Mouse (Mus musculus) gonadal fat pad, adult 2 months (tissue): ENCODE measurements around the gene Phf2. TPM values are rescaled to one million over a fixed set of nuclear protein-coding genes. Genes with fewer than 3 reads are reported as not detected.

Source experiments
- DNase-seq: peaks from one replicate; pipeline ENCODE4 v3.0.0-alpha.2; 2012; ENCODE audit warnings: low read depth
- polyA plus RNA-seq: library from polyadenylated mRNA; depleted of rRNA; stranded (reverse); fragments of >200 nt; gene quantifications from 2 replicates; pipeline ENCODE4 v1.2.3, GENCODE M21; 2012

Phf2 gene
- polyA plus RNA-seq, 1 experiment: 12.2 TPM

DNA sequence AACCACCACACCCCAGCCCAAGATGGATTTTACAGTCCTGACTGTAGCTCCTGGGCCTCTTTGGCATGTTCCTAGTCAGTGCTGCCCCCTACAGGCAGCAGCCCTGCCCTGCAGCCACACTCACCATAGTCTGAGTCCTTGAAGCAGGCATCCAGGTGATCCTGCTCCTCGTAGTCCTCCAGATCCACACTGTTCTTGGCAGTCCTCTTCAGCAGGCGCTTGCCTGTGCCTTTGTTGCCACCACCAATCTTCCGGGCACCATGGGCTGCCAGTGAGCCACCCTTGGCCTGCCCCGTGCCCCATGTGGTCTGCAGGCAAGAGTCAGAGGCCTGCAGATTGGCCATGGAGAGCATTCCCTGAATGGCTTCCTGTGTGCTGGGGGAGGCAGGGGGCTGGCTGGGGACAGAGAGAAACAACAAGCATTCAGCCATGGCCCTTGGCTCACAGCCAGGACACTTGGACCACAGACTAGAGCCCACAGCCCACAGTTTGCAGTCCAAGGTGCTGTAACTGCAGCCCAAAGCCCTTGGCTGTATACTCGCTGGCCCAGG is 63.4 kb downstream of the Phf2 start:
- DNase-seq: no peak

GRCm38 (mm10) chr13:48802181-48802580 is 68.7 kb downstream of the Phf2 start:
- no peak for DNase-seq

GRCm38 (mm10) chr13:48800850-48801546 is 69.9 kb downstream of the Phf2 start:
- DNase-seq: no peak

DNA sequence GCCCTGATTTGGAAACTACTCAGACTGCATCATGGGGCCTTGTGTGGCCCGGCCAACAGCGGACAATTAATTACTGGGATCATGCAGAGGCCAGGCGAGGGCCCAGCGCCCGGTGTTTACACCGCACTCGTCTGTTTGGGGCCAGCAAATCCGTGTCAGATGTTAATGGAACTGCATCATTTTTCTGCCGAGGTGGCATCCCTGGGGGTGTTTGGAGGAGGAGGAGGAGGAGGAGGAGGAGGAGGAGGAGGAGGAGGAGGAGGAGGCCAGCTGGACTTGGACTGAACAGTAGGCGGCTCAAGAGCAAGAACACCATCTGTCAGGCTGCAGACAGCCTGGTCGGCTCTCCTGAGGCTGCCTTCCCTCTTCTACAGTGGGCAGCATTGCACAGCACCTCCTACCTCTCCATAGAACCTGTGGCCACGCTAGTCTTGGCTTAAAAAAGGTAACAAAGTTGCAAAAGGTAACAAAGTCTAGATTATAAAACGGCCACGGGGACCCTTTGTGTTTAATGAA is 72.6 kb downstream of the Phf2 start:
- DNase-seq: no peak

GRCm38 (mm10) chr13:48796906-48797305 is 74.0 kb downstream of the Phf2 start:
- no peak for DNase-seq

DNA sequence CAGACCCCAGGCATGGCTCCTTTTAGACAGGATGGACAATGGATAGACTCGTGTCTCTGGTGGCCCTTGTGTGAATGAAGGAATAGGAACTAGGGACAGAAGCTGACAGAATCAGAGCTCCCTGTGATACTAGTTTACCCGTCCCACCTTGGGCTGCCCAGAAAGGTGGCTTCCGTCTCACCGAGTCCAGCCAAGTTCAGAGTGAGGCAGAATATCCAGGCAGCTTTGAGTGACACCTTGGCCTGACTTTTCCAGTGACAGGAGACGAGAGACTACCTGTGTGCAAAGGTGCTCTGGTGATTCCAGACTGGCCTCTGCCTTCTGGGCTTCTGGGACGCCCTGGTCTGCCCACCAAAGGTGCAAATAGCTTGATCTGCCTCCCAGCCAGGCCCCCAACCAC is 75.2 kb downstream of the Phf2 start:
- DNase-seq: no peak

- no peak for DNase-seq
These were observed 86.2 kb downstream of the Phf2 start for GRCm38 (mm10) chr13:48784594-48785298.

DNA sequence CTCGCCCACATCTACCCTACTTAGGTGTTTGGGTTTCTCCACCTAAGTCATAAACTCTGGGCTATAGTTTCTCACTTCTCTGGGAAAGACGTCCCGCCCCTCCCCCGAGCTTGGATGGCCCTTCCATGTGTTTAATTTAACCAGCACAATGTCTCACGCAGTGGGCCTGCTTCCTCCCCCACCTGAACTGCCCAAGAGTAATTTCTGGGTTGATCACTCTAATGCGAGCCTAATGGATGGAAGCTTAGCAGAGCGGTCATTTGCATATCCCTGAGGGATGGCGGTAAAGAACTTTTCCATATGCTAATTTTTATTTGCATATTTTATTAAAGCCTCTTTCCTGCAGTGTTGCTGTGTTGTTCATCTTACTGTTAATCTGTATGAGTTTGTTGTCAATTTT is 86.8 kb downstream of the Phf2 start:
- no peak for DNase-seq

DNA sequence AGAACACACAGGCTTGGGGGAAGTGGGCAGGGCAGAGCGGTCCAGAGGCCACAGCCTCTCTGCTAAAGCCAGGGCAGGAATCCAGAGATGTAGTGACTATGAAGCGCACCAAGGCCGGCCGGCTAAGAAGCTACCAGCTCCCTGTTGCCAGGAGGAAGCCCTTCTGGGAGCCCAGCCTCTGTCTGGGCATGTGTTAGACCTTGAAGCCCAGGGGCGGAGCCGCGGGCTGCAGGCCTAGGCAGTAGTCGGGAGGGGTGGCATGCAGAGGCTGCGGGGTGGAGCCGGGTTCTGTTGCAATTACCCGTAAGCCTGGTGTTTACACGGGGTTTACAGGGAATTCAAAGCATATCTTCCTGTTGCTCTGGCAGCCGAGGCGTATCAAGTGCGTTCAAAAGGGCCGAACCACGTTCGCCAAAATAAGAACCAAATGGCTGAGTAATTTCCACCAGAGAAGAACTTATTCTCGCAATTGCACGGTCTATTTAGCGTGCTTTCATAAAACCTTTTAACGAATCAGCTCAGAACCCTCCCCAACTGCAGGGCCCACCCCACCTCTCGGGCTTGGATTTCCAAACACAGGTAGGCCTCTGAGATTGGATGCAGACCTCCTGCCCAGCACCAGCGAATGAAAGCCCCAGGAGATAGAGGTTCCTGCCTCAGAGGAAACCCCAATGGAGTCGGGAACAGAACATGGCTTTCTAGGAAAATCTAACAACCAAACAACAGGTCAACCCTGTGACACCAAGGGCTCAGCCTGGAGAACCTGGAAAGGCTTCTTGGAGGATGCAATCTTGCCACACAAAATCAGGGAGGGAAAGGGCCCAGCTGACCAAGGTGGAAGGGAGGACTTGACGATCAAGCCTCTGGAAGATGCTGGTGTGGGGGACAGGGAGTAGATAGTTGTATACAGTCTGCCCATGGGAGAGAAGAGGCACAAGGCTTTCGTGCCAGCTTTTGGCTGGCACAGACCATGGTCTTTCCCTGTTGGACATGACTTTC is 87.9 kb downstream of the Phf2 start:
- DNase-seq: no peak

GRCm38 (mm10) chr13:48780345-48781010 is 90.4 kb downstream of the Phf2 start:
- no peak for DNase-seq

DNA sequence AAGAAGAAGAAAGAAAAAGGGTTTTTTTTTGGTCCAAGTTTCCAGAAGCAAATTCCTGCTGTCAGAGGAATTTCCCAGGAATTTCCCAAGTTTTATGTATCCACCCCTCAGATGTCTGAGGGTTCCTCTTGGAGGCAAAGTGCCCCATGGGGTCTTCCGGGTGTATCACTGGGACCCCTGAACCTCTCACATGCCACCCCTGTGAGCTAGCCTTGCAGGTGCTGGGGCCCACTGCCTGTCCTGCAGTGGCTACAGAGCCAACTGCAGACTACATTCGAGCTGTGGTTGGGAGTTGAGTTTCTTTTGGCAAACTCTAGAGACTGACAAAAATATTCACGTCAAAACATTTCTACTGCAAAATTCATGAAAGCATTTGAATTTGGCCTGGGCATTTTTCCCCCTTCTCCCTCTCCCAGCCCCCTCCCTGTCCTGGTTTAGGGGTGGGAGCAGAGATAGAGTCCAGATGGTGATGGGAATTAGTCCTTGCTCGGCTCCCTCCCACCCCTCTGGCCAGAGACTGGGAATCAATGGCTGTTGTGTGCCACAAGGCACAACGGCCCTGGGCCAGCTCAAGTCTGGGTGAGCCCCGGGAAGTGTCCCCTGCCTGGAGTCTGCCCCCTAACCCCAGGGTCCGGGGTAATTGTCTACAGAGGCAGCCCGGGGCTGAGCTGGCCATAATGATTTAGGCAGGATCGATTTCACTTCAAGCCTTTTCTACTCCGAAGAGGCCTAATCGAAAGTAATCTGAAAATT is 91.2 kb downstream of the Phf2 start:
- DNase-seq: no peak

- no peak for DNase-seq
These were observed 92.8 kb downstream of the Phf2 start for GRCm38 (mm10) chr13:48778138-48778537.

DNA sequence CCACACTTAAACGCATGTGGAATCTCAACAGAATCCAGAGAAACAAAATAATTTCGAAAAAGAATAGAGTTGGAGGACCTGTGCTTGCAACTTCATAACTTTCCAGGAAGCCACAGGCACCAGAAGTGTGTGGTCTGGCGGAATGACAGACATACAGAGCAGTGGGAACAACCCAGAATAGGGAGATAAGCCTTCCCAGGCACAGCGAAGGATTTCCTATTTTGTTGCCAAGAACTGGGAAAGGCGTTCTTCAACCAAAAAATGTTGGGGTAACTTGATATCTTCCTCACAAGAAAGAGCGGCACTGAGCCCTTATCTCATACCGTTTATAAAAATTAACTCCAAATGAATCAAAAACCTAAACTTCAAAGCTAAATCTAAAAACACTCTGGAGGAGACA is 96.4 kb downstream of the Phf2 start:
- DNase-seq: no peak

GRCm38 (mm10) chr13:48768109-48768508 is 102.8 kb downstream of the Phf2 start:
- no peak for DNase-seq

DNA sequence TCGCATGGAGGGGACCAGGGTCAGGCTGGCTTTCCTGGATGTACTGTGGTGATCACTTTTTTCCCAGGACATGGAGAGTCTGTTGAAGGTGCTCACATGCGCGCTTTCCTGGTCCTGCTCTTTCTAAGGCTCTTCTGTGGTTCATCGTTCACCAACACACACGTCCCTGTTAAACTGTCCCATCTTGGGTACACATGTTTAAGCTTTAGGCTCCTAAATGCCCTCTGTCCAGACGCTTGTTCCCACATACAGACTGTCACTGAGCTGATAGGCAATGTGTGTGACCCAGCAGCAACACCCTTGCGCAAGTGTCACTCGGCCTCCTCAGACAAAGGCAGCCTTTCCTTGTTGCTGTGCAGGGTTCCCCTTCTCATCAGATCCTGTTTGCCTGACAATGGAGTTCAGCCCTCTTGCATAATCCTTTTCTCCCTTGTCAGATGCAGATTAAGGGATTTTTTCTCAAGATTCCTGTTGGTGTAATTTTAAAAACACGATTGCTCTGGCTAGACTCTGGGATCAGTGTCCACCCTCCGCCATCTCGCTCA is 107.1 kb downstream of the Phf2 start:
- no peak for DNase-seq

DNA sequence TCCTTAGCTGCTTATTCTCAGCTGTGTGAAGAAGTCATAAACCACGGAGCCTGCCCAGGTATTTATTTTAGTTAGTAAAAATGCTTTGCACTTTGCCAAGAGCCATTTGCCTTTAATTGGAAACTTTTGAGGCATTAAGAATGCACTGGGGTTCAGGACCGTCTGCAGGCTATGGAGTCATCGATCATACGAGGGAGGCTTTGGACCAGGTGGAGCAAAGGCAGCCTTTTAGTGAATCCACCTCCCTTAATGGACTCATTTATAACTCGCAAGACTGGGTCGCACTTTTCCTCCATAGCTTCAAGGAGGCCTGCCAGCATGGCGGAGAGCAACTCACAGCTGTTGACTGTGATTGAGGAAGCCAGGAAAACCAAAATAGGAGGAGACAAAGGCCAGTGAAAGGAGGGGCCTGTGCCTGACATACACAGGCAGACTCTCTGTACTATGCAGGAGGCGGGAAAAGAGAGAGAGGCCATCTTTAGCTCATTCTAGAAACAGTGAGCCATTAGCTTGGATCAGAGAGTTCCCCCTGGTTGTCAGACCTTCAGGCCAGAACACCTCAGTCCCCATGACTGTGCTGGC is 110.0 kb downstream of the Phf2 start:
- DNase-seq: no peak

GRCm38 (mm10) chr13:48756769-48757168 is 114.2 kb downstream of the Phf2 start:
- DNase-seq: no peak
